Mouse (Mus musculus): ENCODE measurements at regions not wholly inside any gene's neighbourhood (a gene's known extent, or its start where the extent isn't known, plus 50 kb on each side); places are given as distances from the start of the nearest gene placed in this dataset.

DNA sequence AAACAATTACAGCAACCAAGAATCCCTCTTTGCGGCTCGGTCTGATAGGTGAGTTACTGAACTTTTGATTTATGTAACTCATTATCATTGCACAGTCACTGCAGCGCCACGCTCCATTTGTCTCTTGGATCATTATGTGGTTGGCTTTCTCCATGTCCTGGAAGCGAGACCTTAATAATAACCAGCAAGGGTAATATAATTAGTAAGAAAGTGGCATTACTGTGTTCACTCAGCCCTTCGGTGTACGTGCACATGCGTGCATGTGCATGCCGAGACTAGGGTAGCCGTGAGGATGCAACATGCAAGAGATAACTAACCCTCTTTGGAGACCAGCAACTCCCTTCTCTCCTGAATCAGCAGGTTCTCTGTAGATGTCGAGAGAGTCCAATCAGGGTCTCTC lies 114.9 kb upstream of the Camk1g start:
- no peak for DNase-seq (ENCODE audit: low spot score in 2 of 2)

DNA sequence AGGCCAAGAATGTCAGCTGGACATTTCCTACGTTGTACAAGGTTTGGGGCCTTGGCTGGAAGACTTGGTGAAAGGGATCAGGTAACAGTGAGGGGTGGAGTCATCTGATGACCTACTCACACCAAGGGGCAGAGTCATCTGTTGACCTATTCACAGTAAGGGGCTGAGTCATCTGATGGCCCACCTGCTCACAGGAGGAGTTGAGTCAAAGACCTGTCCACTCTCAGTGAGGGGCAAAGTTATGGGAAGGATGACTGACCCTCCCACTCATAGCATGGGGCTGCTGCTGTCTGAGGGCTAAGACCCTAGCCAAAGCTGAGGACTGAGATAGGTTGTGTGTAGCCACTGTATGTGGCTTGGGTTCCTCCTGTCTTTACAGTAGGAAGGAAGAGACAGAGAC lies 107.2 kb upstream of the Camk1g start:
- no peak for DNase-seq (ENCODE audit: low spot score in 2 of 2)

DNA sequence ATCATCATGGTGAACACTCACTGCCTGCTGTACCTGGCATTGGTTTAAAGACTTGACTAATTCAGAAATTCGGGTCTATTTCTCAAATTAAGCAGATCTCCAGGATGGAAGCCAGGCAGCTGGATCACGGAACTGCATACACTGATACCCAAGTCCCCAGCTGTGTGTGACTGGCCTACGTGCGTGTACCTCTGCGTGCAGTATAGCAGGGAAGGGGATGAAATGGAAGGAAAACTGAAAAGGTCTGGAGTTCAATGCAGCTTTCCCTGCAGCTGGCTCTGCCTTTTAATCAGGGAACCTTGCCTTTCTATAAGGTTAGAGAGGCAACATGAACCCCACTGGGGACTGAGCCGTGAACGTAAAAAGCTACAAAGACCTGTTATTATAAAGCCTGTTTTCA lies 106.7 kb upstream of the Camk1g start:
- DNase-seq (ENCODE audit: low spot score in 2 of 2), result no peak

DNA sequence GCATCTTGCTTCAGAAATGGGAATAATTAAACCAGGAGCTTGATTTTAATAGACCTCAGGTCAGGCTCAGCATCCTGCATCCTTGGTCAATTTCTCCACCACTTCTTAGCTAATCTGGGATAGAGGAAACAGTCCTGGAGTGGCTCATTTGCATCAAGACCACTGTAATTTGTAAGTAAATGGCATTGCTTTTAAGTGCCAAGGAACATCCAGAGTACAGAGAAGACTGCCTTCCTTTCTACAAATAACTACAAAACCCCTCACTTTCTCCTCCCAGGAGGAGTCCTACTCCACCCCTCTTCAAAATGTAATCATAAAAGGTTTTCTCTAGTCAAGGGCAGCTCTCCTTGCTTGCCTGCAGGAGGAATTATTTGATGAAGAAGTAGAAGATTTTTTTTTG lies 96.2 kb upstream of the Camk1g start:
- DNase-seq (ENCODE audit: low spot score in 2 of 2), result no peak

DNA sequence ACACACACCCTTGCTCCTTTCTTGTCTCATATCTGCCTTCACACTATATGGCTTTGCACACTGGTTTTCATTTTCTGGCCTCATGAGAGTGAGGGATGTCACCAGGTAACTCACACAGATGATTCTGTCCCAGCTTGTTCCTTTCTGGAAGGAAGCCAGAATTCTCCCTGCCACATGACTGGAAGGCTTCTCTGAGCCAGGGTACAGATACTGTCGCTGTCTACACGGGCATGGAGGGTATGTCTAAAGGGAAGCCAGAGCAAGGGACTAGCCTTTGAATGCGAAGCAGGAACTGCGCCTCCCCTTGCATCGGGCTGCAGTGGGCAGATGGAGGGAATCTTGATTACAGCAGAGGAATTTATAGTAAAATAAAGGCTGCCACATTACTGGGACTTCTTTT lies 89.6 kb upstream of the Camk1g start:
- DNase-seq (ENCODE audit: low spot score in 2 of 2), result no peak

DNA sequence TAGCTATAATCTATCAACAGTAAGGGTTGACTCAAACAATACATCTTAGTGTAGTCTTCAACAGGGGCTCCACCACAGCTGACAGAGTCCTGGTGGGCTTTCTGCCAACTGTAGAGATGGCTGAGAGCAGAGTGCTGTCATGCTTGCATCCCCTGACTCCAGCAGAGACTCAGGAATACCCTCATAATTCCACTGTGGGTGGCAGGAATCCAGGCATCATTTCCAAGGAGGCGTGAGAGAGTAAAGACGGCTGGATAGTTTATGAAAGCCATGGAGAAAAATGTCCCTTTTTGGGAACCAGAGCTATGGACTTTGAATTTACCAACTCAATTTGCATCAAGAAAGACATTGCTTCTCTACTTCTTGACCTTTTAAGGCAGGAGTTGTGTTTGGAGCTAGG lies 87.8 kb upstream of the Camk1g start:
- DNase-seq (ENCODE audit: low spot score in 2 of 2), result no peak

DNA sequence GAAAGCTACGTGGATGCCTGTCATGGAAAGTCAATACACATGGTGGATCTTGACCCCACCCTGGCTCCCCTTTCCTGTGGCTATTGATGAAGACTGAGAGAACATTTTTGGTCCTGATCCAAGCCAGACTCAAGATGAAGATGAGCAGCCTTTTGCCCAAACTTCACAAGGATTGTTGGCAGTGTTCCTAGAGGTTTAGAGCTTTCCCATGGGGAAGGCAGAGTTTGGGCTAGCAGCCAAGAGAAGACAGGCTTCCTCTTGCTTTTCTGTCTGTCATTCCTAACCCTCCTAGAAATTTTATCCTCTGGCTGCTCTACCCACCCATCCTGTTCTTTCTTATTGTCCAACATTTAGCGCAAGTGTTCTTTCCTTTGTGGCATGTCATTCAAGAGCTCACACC lies 83.6 kb upstream of the Camk1g start:
- no peak for DNase-seq (ENCODE audit: low spot score in 2 of 2)

DNA sequence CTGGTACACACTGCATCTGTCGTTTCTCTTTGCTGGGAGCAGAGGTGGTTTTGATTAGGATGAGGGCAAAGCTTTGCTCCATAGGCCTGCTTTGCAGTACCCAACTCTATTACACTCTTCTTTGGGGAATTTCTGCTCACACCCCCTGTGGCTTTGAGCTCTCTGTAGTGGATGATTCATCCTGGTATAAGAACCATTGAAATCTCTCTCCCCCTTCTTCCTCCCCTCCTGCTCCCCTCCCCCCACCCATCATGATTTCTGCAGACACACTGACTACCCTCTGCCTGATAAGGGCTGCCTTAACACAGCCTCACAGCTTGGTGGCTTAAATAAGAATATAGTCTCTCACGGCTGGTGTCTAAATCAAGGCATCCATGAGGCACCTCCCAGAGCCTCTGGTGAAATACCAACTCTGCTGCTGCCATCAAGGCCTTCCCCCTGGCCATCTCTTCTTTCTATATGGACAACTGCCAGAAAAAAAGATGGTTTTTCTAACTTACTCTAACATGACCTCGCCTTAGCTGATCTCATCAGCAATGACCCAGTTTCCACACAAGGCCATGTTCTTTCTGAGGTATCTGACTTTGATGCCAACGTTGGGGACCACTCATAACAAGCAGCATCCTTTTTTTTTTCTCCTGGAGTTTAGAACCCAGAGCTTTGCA lies 81.5 kb upstream of the Camk1g start:
- no peak for DNase-seq (ENCODE audit: low spot score in 2 of 2)

DNA sequence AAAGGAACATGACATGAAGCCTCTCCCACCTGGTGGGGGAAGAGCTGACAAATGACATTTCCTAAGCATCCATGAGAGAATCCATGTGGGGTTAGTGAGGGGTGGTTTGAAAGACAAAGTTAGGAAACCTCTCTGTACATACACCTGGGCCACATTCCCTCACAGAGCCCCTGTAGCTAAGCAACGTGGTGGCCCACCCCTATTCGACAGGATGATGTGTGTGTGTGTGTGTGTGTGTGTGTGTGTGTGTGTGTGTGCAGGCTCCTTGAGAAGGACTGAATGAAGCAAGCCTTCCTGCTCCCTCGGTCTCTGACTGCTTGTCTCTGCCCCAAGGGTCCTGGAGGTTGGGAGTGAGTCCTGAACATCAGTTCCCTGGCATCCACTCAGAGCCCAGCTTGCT lies 80.7 kb upstream of the Camk1g start:
- DNase-seq (ENCODE audit: low spot score in 2 of 2), result no peak

DNA sequence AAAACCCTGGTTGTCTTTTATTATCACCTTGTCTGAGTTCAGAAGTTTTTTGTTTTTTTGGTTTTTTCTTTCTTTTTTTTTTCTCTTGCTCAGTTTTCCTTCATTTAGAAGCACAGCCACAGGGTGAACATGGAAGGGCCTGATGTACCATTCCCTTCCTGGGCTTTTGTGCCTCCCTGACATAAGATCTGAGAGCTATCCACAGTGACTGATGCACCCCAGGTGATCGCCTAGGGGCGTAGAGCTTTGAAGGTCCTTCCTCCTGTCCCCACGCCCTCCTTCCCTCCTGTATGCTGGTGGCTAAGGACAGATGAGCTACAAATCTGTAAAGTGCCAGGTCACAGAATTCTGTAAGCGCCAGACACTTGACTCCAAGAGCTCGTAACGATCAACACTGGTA lies 80.1 kb upstream of the Camk1g start:
- no peak for DNase-seq (ENCODE audit: low spot score in 2 of 2)

DNA sequence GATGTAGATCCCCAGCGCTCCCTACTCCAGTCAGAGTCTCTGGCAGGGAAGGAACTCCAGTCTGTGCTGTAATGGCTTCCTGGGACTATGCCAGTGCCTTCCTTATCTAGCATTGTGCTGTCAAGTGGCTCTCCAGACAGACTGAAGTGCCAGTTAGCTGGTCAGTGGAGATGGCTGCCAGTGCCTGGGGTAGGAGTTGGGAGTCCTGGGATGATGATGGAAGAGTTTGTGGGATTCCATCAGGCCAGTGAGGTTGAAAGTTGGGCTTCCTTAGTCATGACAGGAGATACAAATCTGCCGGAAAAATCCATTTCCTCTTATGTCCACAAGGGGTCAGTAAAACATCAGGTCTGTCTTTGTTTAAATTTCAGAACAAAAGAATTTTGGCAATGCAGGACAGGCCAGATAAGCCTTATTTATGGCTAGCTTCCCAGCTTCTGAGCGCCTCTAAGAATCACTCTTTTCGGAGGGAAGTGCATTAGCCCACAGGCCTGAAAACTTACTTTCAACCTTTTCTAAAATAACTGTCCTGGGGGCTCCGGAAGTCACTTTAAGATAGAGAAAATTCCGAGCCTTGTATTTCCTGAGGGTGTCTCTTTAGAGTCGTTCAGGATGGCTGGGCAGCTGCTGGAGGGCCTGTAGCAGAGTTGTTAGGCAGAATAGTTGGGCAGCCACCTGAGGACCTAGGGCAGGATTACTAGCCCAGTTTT lies 79.5 kb upstream of the Camk1g start:
- peak in 1 of 2 experiments; percentile 7 for DNase-seq (ENCODE audit: low spot score in 2 of 2)

DNA sequence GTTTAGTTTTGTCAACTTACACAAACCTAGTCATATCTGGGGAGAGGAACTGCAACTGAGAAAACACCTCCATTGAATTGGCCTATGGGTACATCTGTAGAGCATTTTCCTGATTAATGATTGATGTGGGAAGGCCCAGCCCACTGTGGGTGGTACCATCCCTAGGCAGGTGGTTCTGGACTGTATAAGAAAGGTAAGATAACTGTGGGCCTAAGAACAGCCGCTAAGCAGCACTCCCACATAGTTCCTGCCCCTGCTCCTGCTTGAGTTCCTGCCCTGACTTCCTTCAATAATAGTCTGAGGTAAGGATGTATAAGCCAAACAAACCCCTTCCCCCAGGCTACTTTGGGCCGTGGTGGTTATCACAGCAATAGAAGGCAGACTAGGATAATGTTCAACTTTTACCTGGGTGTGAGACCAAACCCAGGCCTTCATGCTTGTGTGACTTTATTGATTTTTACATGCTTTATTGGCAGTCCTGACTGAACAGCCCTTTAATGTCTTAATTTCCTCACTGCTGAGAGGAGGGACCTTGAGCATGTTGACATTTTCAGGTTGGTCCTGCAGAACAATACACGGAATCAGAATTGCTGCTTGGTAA lies 78.8 kb upstream of the Camk1g start:
- DNase-seq (ENCODE audit: low spot score in 2 of 2), result no peak

DNA sequence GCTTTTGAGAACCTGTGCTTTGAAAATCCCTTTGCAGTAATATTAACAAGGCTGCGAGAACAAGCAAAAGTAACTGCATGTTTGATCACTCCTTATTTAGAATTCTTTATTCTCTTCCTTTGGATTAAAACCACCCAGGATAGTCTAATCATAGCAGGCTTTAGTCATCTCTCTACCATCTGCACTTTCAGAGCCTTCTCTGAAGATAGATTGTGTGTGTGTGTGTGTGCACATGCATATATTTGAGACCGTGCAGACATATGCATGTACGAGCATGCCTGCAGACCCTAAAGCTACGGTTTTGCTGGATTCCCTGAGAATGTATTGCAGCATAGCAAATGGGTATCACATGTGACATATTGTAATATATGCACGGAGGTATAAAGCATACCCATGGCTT lies 77.5 kb upstream of the Camk1g start:
- no peak for DNase-seq (ENCODE audit: low spot score in 2 of 2)

DNA sequence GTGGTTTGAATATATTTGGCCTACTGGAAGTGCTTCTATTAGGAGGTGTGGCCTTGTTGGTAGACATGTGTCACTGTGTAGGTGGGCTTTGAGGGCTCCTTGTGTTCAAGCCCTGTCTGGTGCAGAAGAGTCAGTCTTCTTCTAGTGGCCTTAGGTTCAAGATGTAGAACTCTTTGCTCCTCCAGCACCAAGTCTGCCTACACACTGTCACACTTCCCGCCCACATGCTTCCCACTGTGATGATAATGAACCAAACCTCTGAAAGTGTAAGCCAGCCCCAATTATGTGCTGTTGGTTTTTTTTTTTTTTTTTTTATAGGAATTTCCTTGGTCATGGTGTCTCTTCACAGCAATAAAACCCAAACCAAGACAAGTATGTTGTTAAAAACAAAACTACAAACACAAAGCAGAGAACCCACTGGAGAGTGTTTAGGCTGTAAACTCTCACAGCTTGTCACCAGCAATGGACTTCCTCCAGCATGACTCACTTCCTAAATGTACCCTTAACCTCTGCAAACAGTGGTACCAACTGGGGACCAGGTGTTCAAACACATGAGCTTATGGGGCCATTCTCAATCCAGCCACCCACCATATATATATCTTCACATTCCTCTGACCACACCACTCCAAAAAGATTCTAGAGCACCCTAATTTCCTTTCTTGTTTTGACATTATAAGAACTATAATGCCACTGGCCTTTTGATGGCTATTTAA lies 74.0 kb upstream of the Camk1g start:
- DNase-seq (ENCODE audit: low spot score in 2 of 2), result no peak

DNA sequence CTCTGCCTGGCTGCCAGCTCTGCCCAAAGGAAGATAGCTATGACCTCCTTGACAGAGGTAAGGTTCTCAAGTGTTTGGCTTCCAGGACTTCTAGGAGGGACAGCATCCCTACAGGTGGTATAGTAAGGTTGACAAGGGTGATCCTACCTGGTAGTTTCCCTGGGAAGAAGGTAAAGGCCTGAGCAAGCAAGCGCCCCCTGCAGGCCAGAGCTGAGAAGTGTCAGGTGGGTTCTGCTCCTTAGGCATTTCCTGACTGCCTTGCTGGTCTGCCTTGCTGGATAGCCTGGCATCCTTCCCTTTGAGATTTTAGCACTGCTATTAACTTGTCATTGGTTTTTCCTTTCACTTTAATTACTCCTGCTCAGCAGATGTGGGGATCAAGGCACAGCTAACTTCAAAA lies 70.4 kb upstream of the Camk1g start:
- DNase-seq (ENCODE audit: low spot score in 2 of 2), result no peak

DNA sequence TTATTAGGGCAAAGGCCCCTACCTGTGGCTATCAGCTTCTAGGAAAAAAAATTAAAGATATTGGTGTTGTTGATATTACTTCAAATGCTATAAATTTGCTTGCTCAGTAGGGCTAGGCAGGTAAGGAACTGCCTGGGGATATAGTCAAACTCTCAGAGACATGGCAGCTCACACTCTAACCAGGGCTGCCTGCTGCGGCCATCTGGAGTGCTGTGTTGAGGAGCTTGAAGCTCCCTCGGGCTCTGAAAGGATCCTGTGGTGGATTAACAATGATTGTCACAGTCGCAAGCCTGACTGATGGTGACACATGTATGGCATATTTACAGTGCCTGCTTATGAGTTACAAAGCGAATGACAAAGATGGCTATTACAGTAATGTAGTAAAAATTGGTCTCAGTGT lies 64.2 kb upstream of the Camk1g start:
- DNase-seq (ENCODE audit: low spot score in 2 of 2), result no peak

DNA sequence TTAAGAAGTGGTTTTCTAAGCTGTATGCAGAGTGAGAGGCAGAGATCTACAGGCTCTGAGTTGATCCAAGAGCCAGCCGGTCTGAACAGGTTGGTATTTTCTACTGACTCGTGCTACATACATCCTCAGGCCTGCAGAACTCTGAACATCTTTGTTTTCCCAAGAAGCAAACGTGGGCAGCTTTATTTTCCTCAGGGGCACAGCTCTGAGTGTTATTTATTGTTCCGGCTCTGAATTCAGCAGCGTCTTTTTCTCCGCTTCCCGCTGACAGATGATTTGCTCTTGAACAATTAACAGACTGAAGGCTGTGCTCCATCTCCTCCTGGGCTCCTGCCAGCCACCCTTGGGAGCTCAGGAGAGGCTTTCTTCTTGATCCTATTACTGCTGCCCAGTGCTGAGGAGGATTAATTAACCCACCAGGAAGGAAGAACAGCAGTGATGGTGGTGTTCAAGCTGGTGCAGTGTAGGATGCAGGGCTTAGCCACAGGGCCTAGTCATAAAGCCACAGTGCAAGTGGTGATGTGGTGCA lies 63.5 kb upstream of the Camk1g start:
- DNase-seq (ENCODE audit: low spot score in 2 of 2), result no peak

DNA sequence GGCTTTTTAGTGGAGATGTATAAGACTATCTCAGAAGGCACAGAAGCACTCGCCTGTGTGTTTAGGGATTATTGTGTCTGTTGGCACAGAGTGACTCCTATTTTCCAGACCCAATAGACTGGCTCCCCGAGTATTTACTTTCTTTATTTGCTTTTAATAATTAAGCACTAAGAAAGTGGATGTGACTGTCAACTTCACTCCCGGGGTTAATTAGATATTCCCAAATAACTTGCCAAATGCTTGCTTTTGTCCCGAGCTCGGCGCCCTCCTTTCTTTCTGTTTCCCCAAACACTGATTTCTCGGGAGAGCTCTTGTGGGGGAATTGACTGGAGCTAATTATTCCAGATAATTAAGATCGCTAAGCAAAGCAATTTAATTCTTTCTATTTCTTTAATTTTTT lies 60.1 kb upstream of the Camk1g start:
- no peak for DNase-seq (ENCODE audit: low spot score in 2 of 2)

DNA sequence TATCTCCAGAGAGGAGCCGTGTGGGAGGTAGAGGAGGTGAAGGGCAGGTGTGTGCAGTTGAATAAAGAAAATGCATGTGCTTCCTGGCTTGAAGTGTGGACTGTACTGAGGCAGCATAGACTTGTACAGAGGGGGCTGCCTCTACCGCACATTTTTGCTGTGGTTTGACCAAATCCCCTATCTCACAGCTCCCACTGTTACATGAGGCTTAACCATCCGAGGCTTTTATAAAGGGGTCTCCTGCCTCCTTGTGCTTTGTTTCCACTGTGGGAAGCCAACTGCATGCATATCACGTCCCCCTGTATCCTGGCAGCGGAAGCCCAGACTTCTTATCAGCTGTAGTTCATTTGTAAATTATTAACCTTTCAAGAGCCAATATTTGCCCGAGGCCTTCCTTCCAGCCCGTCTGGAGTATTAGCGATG lies 53.6 kb upstream of the Camk1g start:
- DNase-seq (ENCODE audit: low spot score in 2 of 2), result no peak

DNA sequence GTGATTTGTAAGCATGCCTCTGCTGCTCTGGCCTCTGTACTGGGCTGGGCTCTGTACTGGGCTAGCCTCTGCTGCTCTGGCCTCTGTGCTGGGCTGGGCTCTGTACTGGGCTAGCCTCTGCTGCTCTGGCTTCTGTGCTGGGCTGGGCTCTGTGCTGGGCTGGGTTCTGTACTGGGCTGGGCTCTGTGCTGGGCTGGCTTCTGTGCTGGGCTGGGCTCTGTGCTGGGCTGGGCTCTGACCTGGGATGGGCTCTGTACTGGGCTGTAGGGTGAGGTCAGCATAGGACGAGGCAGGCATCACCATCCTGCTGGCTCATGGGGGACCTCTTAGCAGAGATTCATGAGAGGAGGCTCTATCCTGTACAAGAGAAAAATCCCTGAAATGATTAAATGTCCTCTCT lies 52.8 kb upstream of the Camk1g start:
- DNase-seq (ENCODE audit: low spot score in 2 of 2), result no peak

DNA sequence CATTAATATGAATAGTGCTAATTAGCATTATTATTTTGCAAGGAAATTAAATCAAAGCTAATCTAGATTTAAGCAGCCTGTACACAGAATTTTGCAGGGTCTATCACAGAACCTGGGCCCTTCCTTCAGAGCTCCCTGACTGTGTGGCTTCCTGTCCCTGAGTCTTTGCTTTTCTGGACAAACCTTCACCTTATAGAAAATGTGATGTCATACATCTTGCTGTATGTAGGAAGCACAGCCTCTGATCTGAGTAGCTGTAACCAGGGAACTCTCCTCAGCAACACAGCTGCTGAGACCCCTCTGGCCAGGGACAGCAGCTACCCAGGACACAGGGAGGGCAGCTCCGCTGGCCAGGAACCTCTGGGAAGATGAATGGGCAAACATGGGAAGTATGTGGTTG lies 51.7 kb upstream of the Camk1g start:
- no peak for DNase-seq (ENCODE audit: low spot score in 2 of 2)

DNA sequence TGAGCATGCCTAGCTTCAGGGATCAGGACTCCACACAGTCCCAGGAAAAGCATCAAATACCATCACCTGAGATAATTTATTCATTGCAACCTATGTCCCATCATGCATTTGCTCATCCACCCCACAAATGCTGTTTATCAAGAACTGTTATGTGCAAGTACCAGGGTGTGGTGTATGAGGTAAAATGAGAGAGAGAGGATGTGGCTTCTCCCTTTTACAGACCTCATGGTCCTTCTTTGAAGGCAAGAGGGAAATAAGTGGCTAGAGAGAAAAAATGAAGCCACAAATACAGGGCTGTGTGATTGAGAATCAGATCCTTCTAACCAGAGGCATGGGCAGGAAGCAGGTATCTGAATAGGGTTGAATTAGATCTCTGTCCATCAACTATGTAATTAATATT lies 51.3 kb upstream of the Camk1g start:
- no peak for DNase-seq (ENCODE audit: low spot score in 2 of 2)

Data from spleen, postnatal 10 days (tissue).